Mouse (Mus musculus): ENCODE results near the gene Fam53b.

DNA sequence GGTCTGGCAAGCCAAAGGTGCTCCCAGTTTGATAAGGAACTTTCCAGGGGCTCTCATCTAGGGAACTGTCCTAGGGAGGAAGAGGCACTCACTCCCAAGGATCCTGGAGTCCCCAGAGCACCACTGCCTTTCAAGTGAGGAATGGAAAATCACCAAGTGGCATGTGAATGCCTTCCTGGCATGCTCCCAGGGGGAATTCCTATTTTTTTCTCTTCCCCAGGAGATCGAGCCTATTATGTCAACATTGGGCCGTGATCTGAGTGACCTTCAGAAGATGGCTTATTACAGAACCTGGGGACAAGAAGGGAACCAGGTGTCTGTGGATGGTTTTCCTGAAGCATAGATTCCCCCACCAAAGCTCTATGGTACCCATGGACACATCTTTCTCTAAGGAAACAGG is 62.0 kb downstream of the Fam53b start:
- no peak for TF ChIP-seq CTCF (IDR thresholded peaks at IDR 0.05; ENCODE audit: extremely low read depth, insufficient read depth, low read length)
- TF ChIP-seq POLR2A (IDR thresholded peaks at IDR 0.05; ENCODE audit: extremely low read depth, insufficient read depth, low read length): no peak
